Mouse (Mus musculus) forebrain, embryonic 10.5 days (tissue): ENCODE measurements around the gene Phf7. TPM values are rescaled to one million over a fixed set of nuclear protein-coding genes. Genes with fewer than 3 reads are reported as not detected.
A peak's percentile ranks its signal among the peaks of the same experiment; 100 is the strongest.

ENCODE experiments used
- DNase-seq: peaks from one replicate; pipeline ENCODE4 v3.0.0-alpha.2; 2017; ENCODE audit warnings: low spot score; ENCODE audit errors: extremely low spot score
- H3K27ac ChIP-seq: fragments of 300-500 bp; sonication (generic); 2 replicates; pipeline ENCODE4 v1.5.1; 2016; ENCODE audit warnings: mild to moderate bottlenecking
- H3K27me3 ChIP-seq: fragments of 300-500 bp; sonication (generic); 2 replicates; pipeline ENCODE4 v1.6.1; 2016; ENCODE audit warnings: mild to moderate bottlenecking; ENCODE audit not compliant: poor library complexity, severe bottlenecking
- H3K36me3 ChIP-seq: fragments of 300-500 bp; sonication (generic); replicated peaks from 2 replicates; pipeline ENCODE4 v1.6.1; 2016; ENCODE audit warnings: mild to moderate bottlenecking, moderate library complexity
- H3K4me1 ChIP-seq: fragments of 300-500 bp; sonication (generic); 2 replicates; pipeline ENCODE4 v1.6.1; 2016
- H3K4me3 ChIP-seq: fragments of 300-500 bp; sonication (generic); 2 replicates; pipeline ENCODE4 v1.5.1; 2016; ENCODE audit warnings: mild to moderate bottlenecking, moderate library complexity
- H3K9me3 ChIP-seq: fragments of 300-500 bp; sonication (generic); 2 replicates; pipeline ENCODE4 v1.6.1; 2016; ENCODE audit warnings: mild to moderate bottlenecking, moderate library complexity
- WGBS: fragments of 180-500 bp; shearing (Covaris S2); methylation state at CpG from one replicate; pipeline ENCODE4 v1.1.7; 2016; 5-methylcytosine and 5-hydroxymethylcytosine counted together
- polyA plus RNA-seq: library from polyadenylated mRNA; unstranded; fragments of >200 nt; fragmentation: Nextera tagmentation; extraction: Ambion mirVana; gene quantifications from 2 replicates; pipeline ENCODE4 v1.2.1, GENCODE M21; 2016

Phf7 gene
- polyA plus RNA-seq, result 14.0 and 16.4 TPM in 2 replicates

DNA sequence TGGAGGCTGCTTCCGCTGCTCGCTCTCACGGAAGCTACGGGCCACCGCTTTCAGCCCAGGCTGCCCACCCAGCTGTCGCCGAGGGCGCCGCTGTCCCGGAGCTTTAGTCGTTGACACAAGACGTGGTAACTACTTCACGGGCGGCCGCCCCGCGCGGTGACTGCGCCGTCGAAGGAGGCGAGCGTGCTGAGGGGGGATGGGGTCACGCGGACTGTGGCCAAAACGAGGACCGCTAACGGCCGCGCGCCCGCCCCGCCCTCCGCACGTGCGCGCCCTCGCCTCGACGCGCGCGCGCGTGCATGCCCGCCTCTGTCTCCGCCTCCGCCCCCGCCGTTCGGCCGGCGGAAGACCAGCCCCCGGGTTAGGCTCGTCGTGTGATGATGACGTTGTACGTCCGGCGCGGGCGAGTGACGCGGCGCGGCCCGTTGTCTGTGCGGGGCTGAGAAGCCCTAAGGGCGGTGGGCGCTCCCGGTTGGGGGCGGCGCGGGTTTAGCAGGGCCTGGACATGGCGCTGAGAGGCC lies at the start of gene Phf7, which contains the start of gene Bap1:
TSS of gene Phf7 (minus strand) at position 234 of the 521 bp plus-strand sequence.
TSS of gene Bap1 (plus strand) at position 367 of the 521 bp plus-strand sequence.
- H3K9me3 ChIP-seq, result no peaks in the 10 kb centered on the region
- DNase-seq, result peak; percentile 96
- H3K27me3 ChIP-seq, result no peaks in the 10 kb centered on the region
- H3K4me3 ChIP-seq, result peak within 1 kb of the TSS; percentile 87
- peaks cover 39% of the 10 kb centered on the region for H3K36me3 ChIP-seq
- WGBS, result under 1% methylated on average over 75 of the region's 75 CpGs
- peaks cover 25% of the 10 kb centered on the region for H3K4me1 ChIP-seq
- H3K27ac ChIP-seq, result peak within 1 kb of the TSS; percentile 96

DNA sequence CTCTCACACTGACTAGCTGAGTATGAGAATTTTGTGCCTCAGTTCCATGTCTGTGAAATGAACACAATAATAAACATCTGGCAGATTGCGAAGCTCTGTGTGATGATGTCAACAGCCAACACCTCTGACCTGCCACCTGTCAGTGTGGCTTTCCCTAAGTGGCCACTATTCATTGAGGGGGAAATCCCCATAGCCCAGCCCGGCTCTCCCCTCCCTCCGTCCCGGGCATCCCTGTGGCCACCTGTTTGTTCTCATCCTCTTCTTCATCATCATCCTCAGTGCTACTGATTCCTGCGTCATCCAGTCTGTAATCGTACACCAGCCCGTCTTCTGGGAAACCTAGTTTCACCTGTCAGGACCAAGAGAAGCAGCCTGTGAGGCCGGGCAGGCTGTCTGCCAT lies 34.6 kb upstream of the Phf7 start:
- H3K4me3 ChIP-seq, result no peak overlapping the region
- no peak overlapping the region for H3K27ac ChIP-seq
- H3K4me1 ChIP-seq, result peaks cover 5% of the 10 kb centered on the region; the same call in 1 of the 2 replicates
- H3K36me3 ChIP-seq, result no peaks in the 10 kb centered on the region
- 91% methylated on average over 8 of the region's 8 CpGs for WGBS
- no peaks in the 10 kb centered on the region for H3K27me3 ChIP-seq
- DNase-seq, result no peak
- no peaks in the 10 kb centered on the region for H3K9me3 ChIP-seq

GRCm38 (mm10) chr14:31272164-31272563 lies 21.0 kb upstream of the Phf7 start:
- H3K27me3 ChIP-seq, result 0 out of 2 replicates have a peak, but pooled peaks cover 10% of the 10 kb centered on the region
- no peak overlapping the region for H3K4me3 ChIP-seq
- DNase-seq, result peak; percentile 76
- no peaks in the 10 kb centered on the region for H3K36me3 ChIP-seq
- H3K9me3 ChIP-seq, result no peaks in the 10 kb centered on the region
- WGBS, result 27% methylated on average over 7 of the region's 7 CpGs
- peaks cover 31% of the 10 kb centered on the region for H3K4me1 ChIP-seq
- no peak overlapping the region for H3K27ac ChIP-seq

GRCm38 (mm10) chr14:31271121-31271520 lies 20.0 kb upstream of the Phf7 start:
- DNase-seq, result no peak
- H3K4me3 ChIP-seq, result no peak overlapping the region
- no peaks in the 10 kb centered on the region for H3K9me3 ChIP-seq
- no peak overlapping the region for H3K27ac ChIP-seq
- H3K27me3 ChIP-seq, result 0 out of 2 replicates have a peak, but pooled peaks cover 10% of the 10 kb centered on the region
- H3K4me1 ChIP-seq, result peaks cover 31% of the 10 kb centered on the region
- H3K36me3 ChIP-seq, result no peaks in the 10 kb centered on the region
- WGBS, result 93% methylated on average over 6 of the region's 6 CpGs

GRCm38 (mm10) chr14:31269456-31270100 lies 18.5 kb upstream of the Phf7 start:
- H3K27me3 ChIP-seq, result 0 out of 2 replicates have a peak, but pooled peaks cover 10% of the 10 kb centered on the region
- H3K27ac ChIP-seq, result peak overlapping the region; percentile 80
- no peaks in the 10 kb centered on the region for H3K9me3 ChIP-seq
- H3K36me3 ChIP-seq, result no peaks in the 10 kb centered on the region
- H3K4me1 ChIP-seq, result peaks cover 31% of the 10 kb centered on the region
- DNase-seq, result peak; percentile 78
- H3K4me3 ChIP-seq, result peak overlapping the region; percentile 46
- 14% methylated on average over 27 of the region's 28 CpGs for WGBS

DNA sequence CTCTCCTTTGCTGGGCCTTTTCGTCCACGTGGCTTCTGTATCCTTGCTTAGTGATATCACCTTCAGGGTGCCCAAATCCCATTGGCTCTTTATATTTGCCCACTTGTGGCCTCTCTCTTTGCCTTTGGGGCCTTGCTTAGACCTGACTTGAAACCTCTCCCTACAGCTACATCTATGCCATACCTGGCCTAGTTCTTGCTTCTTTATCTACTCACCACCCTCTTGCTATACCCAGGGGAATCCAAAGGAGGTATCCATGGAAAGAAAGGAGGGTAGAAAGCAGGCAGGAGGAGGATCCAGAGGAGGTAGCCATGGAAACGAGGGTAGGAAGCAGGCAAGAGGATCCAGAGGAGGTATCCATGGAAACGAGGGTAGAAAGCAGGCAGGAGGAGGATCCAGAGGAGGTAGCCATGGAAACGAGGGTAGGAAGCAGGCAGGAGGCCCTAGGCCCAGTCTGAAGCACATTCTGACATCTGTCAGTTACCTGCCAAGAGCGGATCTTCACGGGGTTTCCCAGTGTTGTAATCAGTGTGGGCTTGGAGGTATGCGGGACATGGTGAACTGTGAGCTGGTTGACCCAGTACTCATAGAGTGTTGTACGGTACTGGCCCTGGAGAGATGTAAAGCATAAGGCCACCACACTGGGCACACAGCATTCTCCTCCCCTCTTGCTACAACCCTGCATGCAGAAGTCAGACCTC lies 17.3 kb upstream of the Phf7 start:
- peak overlapping the region; percentile 46 for H3K4me3 ChIP-seq
- peak; percentile 42 for DNase-seq
- WGBS, result 61% methylated on average over 9 of the region's 9 CpGs
- H3K27ac ChIP-seq, result peak overlapping the region; percentile 80
- H3K9me3 ChIP-seq, result no peaks in the 10 kb centered on the region
- H3K36me3 ChIP-seq, result 0 out of 2 replicates have a peak, but pooled peaks cover 3% of the 10 kb centered on the region
- H3K4me1 ChIP-seq, result peaks cover 31% of the 10 kb centered on the region
- 0 out of 2 replicates have a peak, but pooled peaks cover 10% of the 10 kb centered on the region for H3K27me3 ChIP-seq

GRCm38 (mm10) chr14:31267649-31268048 lies 16.5 kb upstream of the Phf7 start:
- peaks cover 11% of the 10 kb centered on the region for H3K36me3 ChIP-seq
- peak overlapping the region; percentile 80 for H3K27ac ChIP-seq
- WGBS, result 91% methylated on average over 11 of the region's 11 CpGs

GRCm38 (mm10) chr14:31260932-31261331 lies 9.8 kb upstream of the Phf7 start:
- Histone ChIP-seq H3K27ac (no peak overlapping the region), H3K4me3 (no peak overlapping the region), H3K4me1 (no peaks in the 10 kb centered on the region), H3K36me3 (peaks cover 78% of the 10 kb centered on the region), H3K9me3 (no peaks in the 10 kb centered on the region), H3K27me3 (no peaks in the 10 kb centered on the region)
- 93% methylated on average over 9 of the region's 9 CpGs for WGBS
- DNase-seq, result no peak

More at GRCm38 (mm10) chr14:31267649-31268048, 16.5 kb upstream of the Phf7 start:
- Histone ChIP-seq H3K27me3 (0 out of 2 replicates have a peak, but pooled peaks cover 10% of the 10 kb centered on the region), H3K4me3 (no peak overlapping the region), H3K4me1 (peaks cover 31% of the 10 kb centered on the region), H3K9me3 (no peaks in the 10 kb centered on the region)
- DNase-seq, result no peak

GRCm38 (mm10) chr14:31260374-31260773 lies 9.3 kb upstream of the Phf7 start:
- DNase-seq, result no peak
- no peak overlapping the region for H3K4me3 ChIP-seq
- no peaks in the 10 kb centered on the region for H3K9me3 ChIP-seq
- 93% methylated on average over 4 of the region's 4 CpGs for WGBS
- H3K27me3 ChIP-seq, result no peaks in the 10 kb centered on the region
- H3K36me3 ChIP-seq, result peaks cover 84% of the 10 kb centered on the region
- H3K27ac ChIP-seq, result no peak overlapping the region
- no peaks in the 10 kb centered on the region for H3K4me1 ChIP-seq

- Histone ChIP-seq H3K36me3 (peaks cover 99% of the 10 kb centered on the region), H3K27ac (no peak overlapping the region), H3K27me3 (no peaks in the 10 kb centered on the region), H3K4me1 (no peaks in the 10 kb centered on the region), H3K4me3 (no peak overlapping the region), H3K9me3 (no peaks in the 10 kb centered on the region)
- 96% methylated on average over 14 of the region's 14 CpGs for WGBS
- no peak for DNase-seq
These were observed 7.4 kb upstream of the Phf7 start for GRCm38 (mm10) chr14:31258476-31259050.

DNA sequence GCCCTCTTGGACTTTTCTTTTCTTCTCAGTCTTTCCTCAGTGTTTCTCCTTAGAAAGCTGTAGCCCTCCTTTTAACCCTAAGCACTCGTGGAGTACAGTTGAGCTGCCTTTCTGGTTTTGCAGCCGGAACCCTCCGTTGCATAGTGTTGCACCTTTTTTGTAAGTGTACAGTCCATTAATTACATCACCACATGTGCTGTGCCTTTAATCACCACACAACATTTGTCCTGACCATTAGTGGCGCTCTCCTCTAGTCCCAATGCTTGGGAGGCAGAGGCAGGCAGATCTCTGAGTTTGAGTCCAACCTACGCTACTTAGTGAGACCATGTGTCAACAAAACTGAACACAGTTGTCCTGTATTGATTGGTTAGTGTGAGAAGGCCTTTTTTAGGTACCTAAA lies 974 bp upstream of the Phf7 start:
- Histone ChIP-seq H3K27ac (peak overlapping the region; percentile 96), H3K4me3 (peak overlapping the region; percentile 87), H3K4me1 (peaks cover 25% of the 10 kb centered on the region), H3K9me3 (no peaks in the 10 kb centered on the region), H3K27me3 (no peaks in the 10 kb centered on the region), H3K36me3 (peaks cover 48% of the 10 kb centered on the region)
- no peak for DNase-seq
- 88% methylated on average over 5 of the region's 5 CpGs for WGBS

DNA sequence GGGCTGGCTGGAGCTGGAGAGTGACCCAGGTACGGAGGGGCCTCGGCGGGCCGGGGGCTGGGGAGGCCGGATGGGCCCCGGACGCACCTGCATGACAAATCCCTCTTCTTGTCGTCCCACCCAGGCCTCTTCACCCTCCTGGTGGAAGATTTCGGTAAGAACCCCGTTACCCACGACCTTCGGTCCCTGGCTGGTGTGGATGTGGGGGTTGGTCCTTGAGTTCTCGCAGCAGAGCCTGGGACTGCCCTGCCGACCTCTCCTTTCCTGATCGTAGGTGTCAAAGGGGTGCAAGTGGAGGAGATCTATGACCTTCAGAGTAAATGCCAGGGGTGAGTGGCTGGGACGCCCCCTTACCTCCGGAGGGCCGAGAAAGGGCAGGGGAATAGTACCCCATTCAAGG lies 509 bp upstream of the Phf7 start:
- no peaks in the 10 kb centered on the region for H3K27me3 ChIP-seq
- H3K27ac ChIP-seq, result peak overlapping the region; percentile 96
- no peak for DNase-seq
- H3K4me1 ChIP-seq, result peaks cover 25% of the 10 kb centered on the region
- peaks cover 44% of the 10 kb centered on the region for H3K36me3 ChIP-seq
- peak overlapping the region; percentile 87 for H3K4me3 ChIP-seq
- H3K9me3 ChIP-seq, result no peaks in the 10 kb centered on the region
- WGBS, result 3% methylated on average over 18 of the region's 18 CpGs
